Mouse (Mus musculus): ENCODE results near the gene Pof1b. TPM values are rescaled to one million over a fixed set of nuclear protein-coding genes. Genes with fewer than 3 reads are reported as not detected.

Pof1b gene
- polyA plus RNA-seq, 1 experiment from 2014 or later: 11.8 TPM

Other genes starting within 250 kb of the Pof1b start
- not detected in 2 replicates for gene 2010106E10Rik, start 203.4 kb downstream of the Pof1b start, polyA plus RNA-seq (2014; fragmentation: Nextera tagmentation; extraction: Ambion mirVana)
- gene Zfp711, start 98.1 kb downstream of the Pof1b start, polyA plus RNA-seq (2014; fragmentation: Nextera tagmentation; extraction: Ambion mirVana): 17.9 and 19.3 TPM in 2 replicates

All from stomach, embryonic 14.5 days (tissue).